Mouse (Mus musculus) liver, postnatal 0 days (tissue): ENCODE results near the gene Notch4.

Experiments used
- CTCF ChIP-seq: sonication (generic); IDR thresholded peaks from 2 replicates; pipeline ENCODE4 v1.5.1; 2016; ENCODE audit warnings: antibody characterized with exemption, low read depth
- EP300 ChIP-seq: IDR thresholded peaks from 2 replicates; pipeline ENCODE4 v1.6.1; 2016; ENCODE audit warnings: antibody characterized with exemption, low read depth, mild to moderate bottlenecking

DNA sequence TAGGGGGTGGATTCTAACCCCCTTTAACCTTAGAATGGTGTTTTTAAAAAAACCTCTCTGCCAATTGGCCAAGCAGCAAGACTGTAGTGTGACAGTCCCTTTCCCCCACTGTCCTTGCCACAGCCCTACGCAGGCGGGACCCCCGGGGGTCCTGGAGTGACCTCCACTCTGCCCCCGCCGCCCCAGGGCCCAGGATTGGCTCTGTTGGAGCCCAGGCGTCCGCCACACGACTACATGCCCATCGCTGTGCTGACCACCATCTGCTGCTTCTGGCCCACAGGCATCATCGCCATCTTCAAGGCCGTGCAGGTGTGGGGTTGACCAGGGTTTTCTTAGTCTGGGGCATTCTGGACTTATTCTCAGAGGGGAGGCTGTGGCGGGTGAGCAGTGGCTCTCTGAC, 67.6 kb downstream of the Notch4 start:
- TF ChIP-seq CTCF (no peak), EP300 (no peak)
